Mouse (Mus musculus) MEL (cell line): Measurements from ENCODE around the gene Abca13. TPM values are rescaled to one million over a fixed set of nuclear protein-coding genes. Genes with fewer than 3 reads are reported as not detected.

Experiments
- DNase-seq: peaks from one replicate; pipeline ENCODE4 v3.0.0; 2011; ENCODE audit warnings: low read depth, low spot score
- H3K27ac ChIP-seq: 2 replicates; pipeline ENCODE4 v1.5.1; 2012; ENCODE audit warnings: low read depth, mild to moderate bottlenecking, control low read depth, low read length, moderate library complexity; ENCODE audit not compliant: control insufficient read depth
- H3K27me3 ChIP-seq, 2 experiments: fragments of 150-350 bp in 1 of 2; sonication (generic) in 1 of 2; 2 replicates each; pipeline ENCODE4 v1.6.1; 2012; ENCODE audit warnings: low read length in 2 of 2, mild to moderate bottlenecking in 2 of 2, improper control_type of control experiment in 1 of 2, moderate library complexity in 1 of 2; ENCODE audit not compliant: insufficient read depth in 2 of 2, control insufficient read depth in 1 of 2
- H3K36me3 ChIP-seq, 2 experiments: 2 replicates each; pipeline ENCODE4 v1.6.1; 2012 to 2014; ENCODE audit warnings: low read length in 2 of 2, improper control_type of control experiment in 1 of 2, inconsistent platforms in 1 of 2, mild to moderate bottlenecking in 1 of 2; ENCODE audit not compliant: insufficient read depth in 2 of 2, control insufficient read depth in 1 of 2
- H3K4me1 ChIP-seq, 2 experiments: fragments of 150-350 bp in 1 of 2; sonication (generic) in 1 of 2; 2 replicates each; pipeline ENCODE4 v1.6.1; 2012; ENCODE audit warnings: low read length in 2 of 2, improper control_type of control experiment in 1 of 2, mild to moderate bottlenecking in 1 of 2; ENCODE audit not compliant: insufficient read depth in 2 of 2, control insufficient read depth in 1 of 2
- H3K4me3 ChIP-seq, 2 experiments: fragments of 150-350 bp in 1 of 2; sonication (generic) in 1 of 2; 2 replicates each; pipeline ENCODE4 v1.5.1; 2012; ENCODE audit warnings: low read depth in 2 of 2, low read length in 2 of 2, mild to moderate bottlenecking in 2 of 2, moderate library complexity in 2 of 2, control low read depth in 1 of 2, improper control_type of control experiment in 1 of 2; ENCODE audit not compliant: control insufficient read depth in 1 of 2, insufficient read depth in 1 of 2
- H3K79me2 ChIP-seq: 2 replicates; pipeline ENCODE4 v1.6.1; 2012; ENCODE audit warnings: mild to moderate bottlenecking, low read length, moderate library complexity; ENCODE audit not compliant: control insufficient read depth, poor library complexity, insufficient read depth
- H3K9ac ChIP-seq: 2 replicates; pipeline ENCODE4 v1.6.1; 2012; ENCODE audit warnings: low read depth, mild to moderate bottlenecking, control low read depth, low read length, moderate library complexity; ENCODE audit not compliant: control insufficient read depth, poor library complexity, severe bottlenecking
- H3K9me3 ChIP-seq: fragments of 150-350 bp; sonication (generic); replicated peaks from 2 replicates; pipeline ENCODE4 v1.6.1; 2012; ENCODE audit warnings: mild to moderate bottlenecking, low read length, improper control_type of control experiment, moderate library complexity; ENCODE audit not compliant: insufficient read depth
- CHD1 ChIP-seq: IDR thresholded peaks from 2 replicates; pipeline ENCODE4 v1.6.1; 2012; ENCODE audit warnings: low read depth, mild to moderate bottlenecking, inconsistent platforms, low read length, improper control_type of control experiment
- CHD2 ChIP-seq: IDR thresholded peaks from 2 replicates; pipeline ENCODE4 v1.6.1; 2011; ENCODE audit warnings: low read length, improper control_type of control experiment
- CTCF ChIP-seq, 3 experiments: IDR thresholded peaks in 2 of 3; conservative IDR thresholded peaks in 1 of 3; 2 replicates each; pipeline ENCODE4 v1.5.1; 2011 to 2012; ENCODE audit warnings: low read length in 3 of 3, low read depth in 2 of 3, mild to moderate bottlenecking in 2 of 3, improper control_type of control experiment in 1 of 3, inconsistent platforms in 1 of 3, mixed read lengths in 1 of 3, moderate library complexity in 1 of 3; ENCODE audit not compliant: control insufficient read depth in 1 of 3, insufficient read depth in 1 of 3, poor library complexity in 1 of 3, severe bottlenecking in 1 of 3
- E2F4 ChIP-seq: IDR thresholded peaks from 2 replicates; pipeline ENCODE4 v1.6.1; 2011; ENCODE audit warnings: low read depth, low read length, improper control_type of control experiment, borderline replicate concordance
- ELF1 ChIP-seq: IDR thresholded peaks from 2 replicates; pipeline ENCODE4 v1.6.1; 2014; ENCODE audit warnings: low read depth, mild to moderate bottlenecking, inconsistent platforms, low read length, improper control_type of control experiment, moderate library complexity
- ETS1 ChIP-seq: IDR thresholded peaks from 2 replicates; pipeline ENCODE4 v1.6.1; 2012; ENCODE audit warnings: low read depth, mild to moderate bottlenecking, inconsistent platforms, low read length, improper control_type of control experiment, moderate library complexity
- GABPA ChIP-seq: IDR thresholded peaks from 2 replicates; pipeline ENCODE4 v1.6.1; 2012; ENCODE audit warnings: low read depth, mild to moderate bottlenecking, inconsistent platforms, low read length, improper control_type of control experiment, moderate library complexity
- GATA1 ChIP-seq: IDR thresholded peaks from 2 replicates; pipeline ENCODE4 v1.6.1; 2011; ENCODE audit warnings: low read depth, low read length, improper control_type of control experiment
- HCFC1 ChIP-seq: IDR thresholded peaks from 2 replicates; pipeline ENCODE4 v1.6.1; 2012; ENCODE audit warnings: low read depth, mild to moderate bottlenecking, inconsistent platforms, low read length, improper control_type of control experiment, moderate library complexity
- JUND ChIP-seq: IDR thresholded peaks from 2 replicates; pipeline ENCODE4 v1.6.1; 2011; ENCODE audit warnings: low read depth, mild to moderate bottlenecking, improper control_type of control experiment, low read length
- KAT2A ChIP-seq: conservative IDR thresholded peaks from 2 replicates; pipeline ENCODE4 v1.6.1; 2012; ENCODE audit warnings: low read depth, low read length, improper control_type of control experiment, inconsistent platforms
- MAZ ChIP-seq: IDR thresholded peaks from 2 replicates; pipeline ENCODE4 v1.6.1; 2012; ENCODE audit warnings: low read depth, mild to moderate bottlenecking, inconsistent platforms, low read length, improper control_type of control experiment
- MEF2A ChIP-seq: IDR thresholded peaks from 2 replicates; pipeline ENCODE4 v1.6.1; 2014; ENCODE audit warnings: low read depth, mild to moderate bottlenecking, inconsistent platforms, low read length, improper control_type of control experiment; ENCODE audit not compliant: poor library complexity, insufficient replicate concordance, severe bottlenecking; ENCODE audit errors: extremely low read depth
- MXI1 ChIP-seq: IDR thresholded peaks from 2 replicates; pipeline ENCODE4 v1.6.1; 2011; ENCODE audit warnings: mild to moderate bottlenecking, low read depth, low read length, improper control_type of control experiment
- NRF1 ChIP-seq: IDR thresholded peaks from 2 replicates; pipeline ENCODE4 v1.6.1; 2014; ENCODE audit warnings: low read depth, mild to moderate bottlenecking, inconsistent platforms, low read length, improper control_type of control experiment, moderate library complexity; ENCODE audit not compliant: poor library complexity, insufficient read depth, severe bottlenecking
- RAD21 ChIP-seq: IDR thresholded peaks from 2 replicates; pipeline ENCODE4 v1.6.1; 2011; ENCODE audit warnings: mild to moderate bottlenecking, low read depth, low read length, improper control_type of control experiment
- RCOR1 ChIP-seq: IDR thresholded peaks from 2 replicates; pipeline ENCODE4 v1.6.1; 2012; ENCODE audit warnings: low read depth, mild to moderate bottlenecking, inconsistent platforms, low read length, improper control_type of control experiment
- SIN3A ChIP-seq: IDR thresholded peaks from 2 replicates; pipeline ENCODE4 v1.6.1; 2012; ENCODE audit warnings: low read length, improper control_type of control experiment, inconsistent platforms
- SMC3 ChIP-seq: IDR thresholded peaks from 2 replicates; pipeline ENCODE4 v1.6.1; 2011; ENCODE audit warnings: low read depth, low read length, improper control_type of control experiment
- TCF12 ChIP-seq: IDR thresholded peaks from 2 replicates; pipeline ENCODE4 v1.6.1; 2014; ENCODE audit warnings: low read depth, mild to moderate bottlenecking, inconsistent platforms, low read length, improper control_type of control experiment, moderate library complexity
- UBTF ChIP-seq: IDR thresholded peaks from 2 replicates; pipeline ENCODE4 v1.6.1; 2012; ENCODE audit warnings: low read depth, mild to moderate bottlenecking, inconsistent platforms, low read length, improper control_type of control experiment, moderate library complexity, borderline replicate concordance; ENCODE audit not compliant: insufficient read depth
- USF1 ChIP-seq: IDR thresholded peaks from 2 replicates; pipeline ENCODE4 v1.6.1; 2014; ENCODE audit warnings: low read depth, mild to moderate bottlenecking, inconsistent platforms, low read length, improper control_type of control experiment, moderate library complexity
- USF2 ChIP-seq, 2 experiments: IDR thresholded peaks; 2 replicates each; pipeline ENCODE4 v1.6.1; 2011 to 2012; ENCODE audit warnings: improper control_type of control experiment in 2 of 2, low read length in 2 of 2, borderline replicate concordance in 1 of 2, inconsistent platforms in 1 of 2, low read depth in 1 of 2, mild to moderate bottlenecking in 1 of 2; ENCODE audit not compliant: insufficient read depth in 1 of 2
- ZC3H11A ChIP-seq: IDR thresholded peaks from 2 replicates; pipeline ENCODE4 v1.6.1; 2012; ENCODE audit warnings: low read depth, mild to moderate bottlenecking, inconsistent platforms, low read length, improper control_type of control experiment
- ZMIZ1 ChIP-seq: IDR thresholded peaks from 2 replicates; pipeline ENCODE4 v1.6.1; 2012; ENCODE audit warnings: low read depth, mild to moderate bottlenecking, inconsistent platforms, low read length, improper control_type of control experiment, moderate library complexity
- ZNF384 ChIP-seq: IDR thresholded peaks from 2 replicates; pipeline ENCODE4 v1.6.1; 2012; ENCODE audit warnings: low read depth, mild to moderate bottlenecking, inconsistent platforms, low read length, improper control_type of control experiment
- polyA plus RNA-seq, 2 experiments: library from polyadenylated mRNA; stranded (reverse) in 1 of 2; unstranded in 1 of 2; fragments of >175 nt in 1 of 2; fragments of >200 nt in 1 of 2; gene quantifications; 2 replicates each; pipeline versions ENCODE4 v1.2.1 to v1.2.4; 2012; ENCODE audit warnings: low replicate concordance in 2 of 2, low read depth in 1 of 2; ENCODE audit not compliant: insufficient read length in 2 of 2, insufficient read depth in 1 of 2, missing spikeins in 1 of 2
- total RNA-seq: library from RNA; depleted of rRNA; stranded (reverse); fragments of 300-350 nt; gene quantifications from 2 replicates; pipeline ENCODE4 v1.2.3, GENCODE M21; 2012

Abca13 gene
- total and polyA plus RNA-seq, 3 experiments = not detected

DNA sequence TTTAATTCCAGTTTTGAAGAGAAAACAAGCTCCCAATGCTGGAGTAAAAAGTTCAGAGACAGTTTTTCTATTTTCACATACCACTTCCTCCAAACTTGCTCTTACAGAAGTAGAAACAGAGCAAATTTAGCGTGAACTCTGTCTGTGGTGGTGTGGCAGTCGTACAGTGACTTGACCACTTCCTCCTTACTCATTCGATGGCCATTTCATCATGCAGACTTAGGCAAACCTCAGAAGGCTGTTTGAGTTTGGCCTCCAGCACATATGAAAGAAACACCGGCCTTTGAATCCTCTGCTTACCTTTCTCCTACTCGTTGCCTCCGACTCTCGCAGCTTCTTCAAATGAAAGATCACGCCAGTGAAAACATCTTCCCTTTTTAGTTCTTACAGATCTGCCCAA is 340.0 kb downstream of the Abca13 start:
- H3K4me3 ChIP-seq = no peak overlapping the region
- no peak for DNase-seq
- TF ChIP-seq HCFC1 = no peak
- no peak for TF ChIP-seq UBTF
- TF ChIP-seq RCOR1 = no peak
- no peak for TF ChIP-seq JUND
- TF ChIP-seq, all 39 proteins: peak for 0
- Histone ChIP-seq H3K4me1 (no peaks in the 10 kb centered on the region), H3K79me2 (no peaks in the 10 kb centered on the region), H3K27me3 (no peaks in the 10 kb centered on the region), H3K9ac (no peak overlapping the region), H3K36me3 (no peaks in the 10 kb centered on the region), H3K27ac (no peak overlapping the region), H3K9me3 (no peaks in the 10 kb centered on the region)

DNA sequence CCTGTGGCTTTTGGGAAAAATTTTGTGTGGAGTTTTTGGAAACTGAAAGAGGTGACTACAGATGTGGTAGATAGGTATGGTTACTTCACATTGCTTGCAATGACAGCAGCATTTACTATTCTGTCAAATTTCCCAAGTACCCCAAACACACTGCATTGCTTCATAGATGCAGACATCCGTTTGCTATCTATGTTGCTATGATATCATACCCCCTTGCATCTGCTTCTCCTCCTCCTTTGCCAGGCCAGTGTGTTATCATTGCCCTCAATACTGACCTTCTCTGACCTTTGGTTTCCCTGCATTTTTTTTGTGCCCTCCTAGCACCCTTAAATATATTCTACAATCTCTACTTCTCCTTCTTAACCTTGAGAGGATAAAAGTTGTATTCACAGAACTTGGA is 341.4 kb downstream of the Abca13 start:
- Histone ChIP-seq H3K36me3 (no peaks in the 10 kb centered on the region), H3K4me3 (no peak overlapping the region)

DNA sequence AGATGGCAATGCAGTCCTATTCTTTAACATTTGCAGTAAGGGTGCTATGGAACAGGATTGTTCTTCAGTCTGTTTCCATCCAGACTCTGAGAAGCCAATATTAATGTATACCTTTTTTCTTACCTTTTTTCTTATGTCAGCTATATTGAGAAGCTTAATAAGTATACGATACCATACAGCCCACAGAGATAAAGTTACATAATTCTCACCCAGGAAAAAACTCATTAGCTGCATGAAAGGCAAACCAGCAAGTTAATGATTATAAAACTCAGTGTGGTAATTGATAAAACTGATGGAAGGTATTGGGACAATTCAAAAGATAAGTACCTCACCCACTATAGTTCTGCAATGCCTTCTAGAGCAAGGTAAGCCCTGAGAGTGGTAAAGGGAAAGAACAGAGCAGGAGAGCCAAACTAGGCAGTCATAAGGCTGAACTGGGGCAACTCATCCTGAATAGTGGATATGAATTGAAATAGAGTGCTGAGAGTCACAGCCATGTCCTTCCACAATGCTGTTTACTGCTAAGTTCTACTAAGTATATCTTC is 342.0 kb downstream of the Abca13 start:
- no peak for DNase-seq
- H3K27ac ChIP-seq = no peak overlapping the region
- TF ChIP-seq MXI1 (no peak), RCOR1 (no peak), MAZ (no peak), TCF12 (no peak), KAT2A (no peak), ETS1 (no peak), GABPA (no peak), CHD1 (no peak), ZNF384 (no peak), E2F4 (no peak), USF2 (IDR thresholded peaks at IDR 0.05; ENCODE audit: borderline replicate concordance in 1 of 2, insufficient read depth in 1 of 2, low read depth in 1 of 2, low read length in 2 of 2) (no peak), GATA1 (no peak), ELF1 (no peak), ZMIZ1 (no peak), NRF1 (no peak), SMC3 (no peak)
- no peaks in the 10 kb centered on the region for H3K4me1 ChIP-seq
- no peak overlapping the region for H3K4me3 ChIP-seq
- no peaks in the 10 kb centered on the region for H3K9me3 ChIP-seq
- no peaks in the 10 kb centered on the region for H3K27me3 ChIP-seq
- no peaks in the 10 kb centered on the region for H3K79me2 ChIP-seq
- no peaks in the 10 kb centered on the region for H3K36me3 ChIP-seq
- H3K9ac ChIP-seq = no peak overlapping the region

More for the DNA sequence above, 341.4 kb downstream of the Abca13 start:
- H3K4me1 ChIP-seq = no peaks in the 10 kb centered on the region
- H3K79me2 ChIP-seq = no peaks in the 10 kb centered on the region
- TF ChIP-seq E2F4 (no peak), MAZ (no peak), MEF2A (no peak), SMC3 (no peak), CTCF (IDR thresholded peaks at IDR 0.05 in 2 of 3, conservative IDR thresholded peaks at IDR 0.05 in 1 of 3; ENCODE audit: control insufficient read depth in 1 of 3, insufficient read depth in 1 of 3, low read depth in 2 of 3, low read length in 3 of 3, poor library complexity in 1 of 3, severe bottlenecking in 1 of 3) (no peak), ETS1 (no peak), TCF12 (no peak), GATA1 (no peak), RAD21 (no peak), MXI1 (no peak), ZC3H11A (no peak), SIN3A (no peak), ZNF384 (no peak), USF1 (no peak), CHD2 (no peak), RCOR1 (no peak)
- no peak for DNase-seq
- H3K9me3 ChIP-seq = no peaks in the 10 kb centered on the region
- no peak overlapping the region for H3K9ac ChIP-seq
- no peak overlapping the region for H3K27ac ChIP-seq
- no peaks in the 10 kb centered on the region for H3K27me3 ChIP-seq
